Mouse (Mus musculus) cerebellum, adult 18-20 months (tissue): ENCODE measurements around the gene Fam57a.

Experiments
- DNase-seq, 2 experiments: peaks; one replicate each; pipeline ENCODE4 v3.0.0; 2021

Gene Fam57a

GRCm38 (mm10) chr11:76247239-76247638 is 67.8 kb downstream of the Fam57a start:
- no peak for DNase-seq

DNA sequence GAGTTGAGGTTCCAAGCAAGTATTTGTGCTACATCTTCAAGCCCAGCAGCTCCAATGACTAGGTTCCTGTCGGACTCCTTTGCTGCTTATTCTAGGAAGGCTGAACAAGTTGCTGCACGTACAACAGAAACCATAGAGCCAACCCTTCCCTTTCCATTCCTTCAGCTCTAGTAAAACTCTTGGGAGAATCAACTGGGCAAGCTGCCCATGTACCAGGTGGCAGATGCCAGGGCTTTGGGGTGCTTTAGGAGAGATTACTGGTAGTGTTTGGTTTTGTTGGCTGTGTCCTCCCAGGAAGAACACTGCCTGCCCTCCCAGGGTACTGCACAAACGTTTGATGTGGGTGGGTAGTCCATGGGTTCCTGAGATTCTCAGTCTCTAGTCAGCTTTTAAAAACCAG is 72.6 kb downstream of the Fam57a start:
- DNase-seq: peak; percentile 78

- DNase-seq: peak; percentile 92 to 93
Measured at GRCm38 (mm10) chr11:76253145-76253917, 73.9 kb downstream of the Fam57a start.

DNA sequence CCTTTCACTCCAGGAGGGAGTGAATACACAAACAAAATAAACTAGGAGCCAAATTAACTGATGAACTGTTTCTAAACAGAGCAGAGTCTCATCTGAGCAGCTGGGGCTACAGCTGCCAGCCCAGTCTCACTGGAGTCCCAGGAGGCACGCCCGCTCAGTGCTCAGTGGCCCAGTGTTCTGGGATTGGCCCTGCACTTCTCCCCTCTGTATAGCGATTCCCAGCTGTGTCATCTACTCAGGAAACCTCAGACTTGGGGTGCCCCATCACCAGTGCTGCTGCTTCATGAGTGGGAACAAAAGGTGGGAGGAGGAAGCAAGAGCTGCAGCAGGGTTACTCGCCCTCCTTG is 74.4 kb downstream of the Fam57a start:
- DNase-seq: peak in 1 of 2 experiments; percentile 18

DNA sequence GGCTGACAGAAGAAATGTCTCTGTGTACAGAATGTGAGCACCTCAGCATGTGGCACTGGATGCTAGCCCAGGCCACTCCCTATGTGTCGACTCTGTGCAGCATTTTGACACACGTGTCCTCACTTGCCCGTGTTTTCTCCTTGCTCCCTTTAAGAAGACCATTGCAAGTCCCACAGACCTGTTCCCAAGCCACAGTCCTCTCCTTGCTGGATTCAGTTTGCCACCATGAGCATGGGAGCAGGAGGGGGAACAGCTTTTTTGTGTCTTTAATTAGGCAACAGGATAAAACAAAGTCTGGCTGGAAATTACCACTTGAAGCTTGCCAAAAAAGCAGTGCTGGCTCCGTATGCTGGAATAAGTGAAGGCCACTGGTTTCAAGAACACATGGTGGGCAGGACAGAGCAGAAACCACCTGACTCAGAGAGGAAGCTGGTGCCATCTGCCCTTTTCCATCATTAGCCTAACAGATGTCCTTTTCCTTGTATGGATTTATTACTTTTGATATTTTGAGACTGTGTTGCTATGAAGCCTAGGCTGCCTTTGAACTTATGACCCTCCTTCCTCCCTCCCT is 76.0 kb downstream of the Fam57a start:
- DNase-seq: peak; percentile 82 to 85

GRCm38 (mm10) chr11:76256129-76256528 is 76.7 kb downstream of the Fam57a start:
- peak in 1 of 2 experiments; percentile 30 for DNase-seq

DNA sequence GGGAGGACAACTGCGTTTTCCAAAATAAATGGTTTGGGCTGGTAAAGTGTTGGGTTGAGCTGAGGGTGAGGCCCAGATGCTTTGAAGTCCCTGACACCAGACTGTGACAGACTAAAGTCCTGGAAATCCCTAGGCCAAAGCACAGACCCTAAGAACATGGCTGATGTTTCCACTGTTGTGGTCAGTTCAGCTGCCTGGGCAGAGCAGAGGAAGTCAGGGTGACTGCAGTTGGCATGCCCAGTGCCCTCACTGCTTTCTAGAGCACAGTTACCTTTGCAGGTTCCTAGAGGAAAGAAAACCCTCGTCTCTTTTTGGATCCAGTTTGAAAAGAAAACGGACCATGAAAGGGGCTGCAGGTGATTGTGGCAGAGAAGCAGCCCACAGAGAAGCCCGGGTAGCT is 77.9 kb downstream of the Fam57a start:
- no peak for DNase-seq

- DNase-seq: no peak
Measured at GRCm38 (mm10) chr11:76258511-76258910, 79.0 kb downstream of the Fam57a start.

GRCm38 (mm10) chr11:76260208-76261050 is 81.0 kb downstream of the Fam57a start:
- DNase-seq: peak; percentile 40 to 55

GRCm38 (mm10) chr11:76261224-76261623 is 81.8 kb downstream of the Fam57a start:
- DNase-seq: no peak

- DNase-seq: peak; percentile 46 to 49
Measured at GRCm38 (mm10) chr11:76262611-76263351, 83.3 kb downstream of the Fam57a start.
